Mouse (Mus musculus) left cerebral cortex, adult 18-20 months (tissue): ENCODE data around the gene Stxbp6. TPM values are rescaled to one million over a fixed set of nuclear protein-coding genes. Genes with fewer than 3 reads are reported as not detected.

Experiments used
- DNase-seq, 2 experiments: peaks; one replicate each; pipeline ENCODE4 v3.0.0; 2021 to 2022; ENCODE audit warnings: low spot score in 2 of 2, mixed read lengths in 1 of 2
- total RNA-seq, 2 experiments: library from RNA; stranded (reverse); gene quantifications; 2 replicates each; pipeline ENCODE4 v1.2.3; 2021

The Stxbp6 gene
- total RNA-seq, 2 experiments from 2014 or later = 66.3 to 69.6 TPM

- DNase-seq = no peak
These were observed 151.2 kb downstream of the Stxbp6 start for GRCm38 (mm10) chr12:44923273-44923672.

DNA sequence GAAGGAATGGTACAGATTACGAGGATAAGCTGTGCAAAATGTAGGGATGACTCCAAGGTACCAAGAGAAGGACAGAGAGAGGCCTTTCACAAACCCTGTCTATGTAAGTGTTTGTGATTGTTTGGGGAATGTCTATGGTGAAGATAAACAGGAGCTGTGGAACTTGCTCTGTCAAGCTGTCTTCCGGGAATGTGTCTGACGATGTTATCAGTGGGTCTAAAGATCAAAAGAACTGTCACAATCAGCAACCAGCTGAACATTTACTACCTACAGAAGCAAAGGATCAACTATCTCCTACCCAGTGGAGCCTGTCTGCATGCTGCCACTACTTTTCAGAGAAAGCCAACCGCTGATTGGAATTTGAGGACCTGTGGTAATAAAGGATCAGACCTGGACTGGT is 152.3 kb downstream of the Stxbp6 start:
- DNase-seq = no peak

DNA sequence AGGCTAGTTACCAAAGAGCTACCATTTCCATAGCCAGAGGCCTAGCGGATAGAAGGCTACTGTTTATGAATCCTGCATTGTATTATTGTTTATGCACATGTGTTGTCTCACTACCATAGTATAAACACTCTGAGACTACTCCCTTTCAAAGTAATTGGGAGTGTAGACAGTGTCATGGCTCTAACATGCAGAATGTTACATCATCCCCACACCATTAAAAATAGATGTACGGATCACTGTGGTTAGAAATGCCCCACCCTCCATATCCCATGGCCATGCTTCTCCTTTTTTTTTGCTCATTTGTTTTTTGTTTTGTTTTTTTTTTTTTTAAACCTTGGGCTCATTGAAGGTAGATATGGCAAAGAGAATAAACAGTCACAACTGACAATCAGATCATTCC is 154.9 kb downstream of the Stxbp6 start:
- DNase-seq = no peak

GRCm38 (mm10) chr12:44918929-44919328 is 155.6 kb downstream of the Stxbp6 start:
- no peak for DNase-seq

- DNase-seq = no peak
These were observed 160.7 kb downstream of the Stxbp6 start for GRCm38 (mm10) chr12:44913854-44914253.

GRCm38 (mm10) chr12:44908028-44908702 is 166.3 kb downstream of the Stxbp6 start:
- DNase-seq = no peak

DNA sequence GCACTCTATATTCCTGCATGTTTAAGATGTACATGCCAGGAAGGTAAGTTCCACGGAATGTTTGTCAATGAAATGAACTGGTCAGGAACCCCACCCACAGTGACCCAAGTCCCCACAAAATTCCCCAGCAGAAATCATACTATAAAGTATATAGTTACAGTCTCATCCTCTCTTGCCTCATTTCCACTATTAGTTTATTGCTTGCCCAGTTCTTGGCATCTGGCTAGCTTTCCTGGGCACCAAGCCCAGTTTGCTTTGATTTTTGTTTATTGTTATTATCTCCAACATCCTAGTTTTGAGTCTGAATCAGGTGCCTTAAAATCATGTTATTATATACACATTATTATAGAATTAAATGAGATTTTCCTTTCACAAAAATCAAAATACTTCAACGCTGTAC is 168.5 kb downstream of the Stxbp6 start:
- DNase-seq = no peak

DNA sequence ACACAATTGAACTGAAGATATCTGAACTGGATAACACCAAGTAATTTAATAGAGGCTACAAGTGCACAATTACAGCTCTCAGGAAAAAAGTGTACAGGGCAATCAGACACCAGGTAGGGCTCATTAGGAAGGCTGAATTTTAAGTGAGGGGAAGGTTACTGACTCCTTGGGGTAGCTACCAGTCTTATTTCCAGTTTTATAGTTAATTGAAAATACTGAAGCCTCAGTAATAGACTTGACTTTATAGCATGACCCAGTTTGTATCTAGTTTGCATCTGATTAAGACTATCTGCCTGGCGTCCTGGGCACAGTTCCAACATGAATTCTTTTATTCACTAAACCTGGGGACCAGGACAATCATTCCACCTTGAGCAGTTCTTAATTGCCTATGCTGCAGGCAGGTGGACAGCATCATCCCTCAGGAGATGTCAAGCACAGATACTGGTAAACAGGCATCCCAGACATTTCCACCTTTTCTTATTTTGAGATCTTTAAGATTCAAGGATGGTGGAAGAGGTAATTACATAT is 171.2 kb downstream of the Stxbp6 start:
- DNase-seq = no peak

DNA sequence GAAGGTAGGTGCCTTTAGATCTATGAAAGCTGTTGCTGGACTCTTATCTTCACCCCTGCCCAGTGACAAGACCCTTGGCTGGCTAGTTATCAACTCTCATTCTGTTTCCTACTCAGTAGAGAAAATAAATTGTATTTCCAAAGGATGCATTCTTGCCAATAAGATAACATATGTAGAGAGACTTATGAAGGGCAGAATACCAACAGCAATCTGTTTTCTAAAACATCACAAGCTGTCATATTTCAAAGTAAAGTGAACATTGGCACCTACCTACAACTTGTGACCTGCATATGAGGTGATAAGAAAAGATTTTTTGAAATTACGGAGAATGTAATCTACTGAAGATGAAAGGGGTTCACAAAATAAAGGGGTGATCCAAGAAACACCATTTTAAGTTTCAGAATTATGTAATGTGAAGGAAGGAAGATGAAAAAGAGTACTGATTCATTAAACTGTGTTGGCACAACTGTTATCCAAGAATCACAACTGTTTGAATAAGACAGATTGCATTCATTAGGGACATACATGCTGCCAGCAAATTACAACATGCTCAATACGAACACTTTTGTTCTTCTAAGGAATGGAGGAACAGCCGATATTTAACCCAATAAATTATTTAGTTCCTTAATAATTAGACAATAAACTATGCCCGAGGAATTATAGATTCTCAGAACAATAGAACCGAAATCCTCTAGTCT is 175.2 kb downstream of the Stxbp6 start:
- no peak for DNase-seq

DNA sequence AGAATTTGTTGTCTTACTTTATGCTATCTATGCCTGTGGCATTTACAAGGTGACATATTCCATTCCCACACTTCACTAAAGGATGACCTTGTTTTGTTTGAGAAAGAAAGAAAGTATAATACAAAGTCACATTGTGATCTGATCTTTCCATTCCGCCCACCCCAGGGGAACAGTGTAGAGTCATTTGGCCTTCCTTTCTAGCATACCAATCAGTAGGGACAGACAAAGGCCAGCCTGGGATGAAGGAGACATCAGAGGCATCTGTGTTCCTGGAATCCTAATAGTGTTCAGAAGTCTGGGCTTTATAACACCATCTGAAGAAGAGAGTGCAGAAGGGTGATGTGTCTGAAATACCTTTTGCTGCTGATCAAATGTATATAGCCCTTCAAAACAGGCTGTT is 178.0 kb downstream of the Stxbp6 start:
- no peak for DNase-seq

DNA sequence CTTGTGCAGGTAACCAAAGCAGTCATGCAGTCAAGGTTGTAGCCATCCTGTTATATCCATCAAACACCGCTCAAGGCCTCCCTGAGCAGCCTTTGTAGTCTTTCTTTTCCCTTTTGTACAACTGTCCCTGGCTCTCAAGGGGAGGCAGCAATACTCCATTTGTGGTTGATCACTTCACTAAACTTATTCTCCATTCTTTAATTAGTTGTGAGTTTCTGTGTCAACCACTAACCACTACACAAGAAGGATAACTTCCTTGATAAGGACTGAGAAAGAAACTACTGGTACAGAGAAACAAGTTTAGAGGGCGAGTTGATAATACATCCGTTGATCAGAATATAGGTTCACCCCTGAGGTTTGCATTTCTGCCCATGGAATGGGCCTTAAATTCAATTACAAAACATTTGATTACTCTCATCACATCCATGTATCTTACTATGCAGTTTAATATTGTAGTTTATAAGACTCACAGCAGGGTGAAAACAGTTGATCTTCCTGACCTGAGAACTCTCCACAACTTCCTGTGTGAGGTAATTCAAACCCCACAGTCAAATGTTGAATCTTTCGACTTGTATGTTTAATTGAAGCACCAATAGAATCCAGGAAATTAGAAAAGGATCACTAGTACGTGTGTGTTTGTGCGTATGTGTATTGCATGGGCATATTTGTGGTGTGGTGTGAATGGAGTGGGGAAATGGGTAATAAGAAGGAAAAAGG is 184.7 kb downstream of the Stxbp6 start:
- DNase-seq = no peak

DNA sequence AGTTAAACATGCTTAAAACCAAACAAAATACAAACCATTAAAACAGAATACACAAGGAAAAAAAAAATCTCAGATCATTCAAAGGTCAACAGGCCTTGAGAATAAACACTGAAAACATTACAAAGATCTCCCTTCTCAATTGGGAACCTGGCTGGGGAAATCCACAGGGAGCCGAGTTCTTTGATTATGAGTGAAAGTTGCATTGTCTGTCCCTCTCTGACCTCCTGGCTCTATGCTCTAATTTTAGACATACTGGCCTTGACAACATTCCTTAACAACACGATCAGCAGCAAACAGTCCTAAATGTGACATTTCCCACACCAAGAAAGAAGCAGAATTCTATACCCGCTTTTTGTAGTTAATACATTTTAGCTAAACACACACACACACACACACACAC is 187.7 kb downstream of the Stxbp6 start:
- no peak for DNase-seq

DNA sequence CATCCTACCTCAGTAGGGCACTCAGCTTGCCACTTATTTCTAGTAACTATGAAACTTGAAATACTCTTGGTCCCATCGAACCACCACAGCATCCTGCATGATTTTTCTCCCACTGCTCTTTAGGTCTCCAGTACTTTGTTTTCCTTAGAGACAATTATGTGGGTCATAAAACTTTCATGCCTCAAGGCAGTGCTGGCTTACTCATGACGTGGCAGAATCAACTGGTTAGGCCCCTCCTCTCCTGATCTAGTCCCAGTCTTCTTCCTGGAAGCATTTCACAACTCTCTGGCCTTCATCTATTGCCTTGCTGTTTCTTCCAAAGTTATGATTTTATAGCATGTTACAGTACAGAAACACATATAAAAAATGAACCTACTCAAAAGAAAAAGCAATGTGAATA is 201.8 kb downstream of the Stxbp6 start:
- no peak for DNase-seq

DNA sequence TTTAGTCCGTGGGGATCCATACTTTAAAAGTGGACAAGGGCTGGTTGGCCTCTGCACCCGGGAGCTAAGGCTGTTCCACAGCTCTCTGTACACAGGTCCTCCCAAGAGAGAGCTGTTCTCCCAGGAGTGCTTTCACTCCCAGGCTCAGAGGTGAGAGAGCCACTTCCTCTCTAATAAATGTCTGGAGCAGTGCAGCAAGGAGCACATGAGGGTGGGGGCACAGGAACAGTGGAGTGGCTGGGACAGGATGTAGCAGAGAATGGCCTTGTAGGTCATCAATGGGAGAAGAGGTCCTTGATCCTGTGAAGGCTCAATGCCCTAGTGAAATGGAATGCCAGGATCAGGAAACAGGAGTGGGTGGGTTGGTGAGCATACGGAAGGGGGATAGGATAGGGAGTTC is 209.1 kb downstream of the Stxbp6 start:
- DNase-seq = no peak

- DNase-seq = no peak
These were observed 215.1 kb downstream of the Stxbp6 start for GRCm38 (mm10) chr12:44859454-44859853.

GRCm38 (mm10) chr12:44858110-44858885 is 216.2 kb downstream of the Stxbp6 start:
- DNase-seq = peak; percentile 59 to 77

GRCm38 (mm10) chr12:44852024-44852423 is 222.5 kb downstream of the Stxbp6 start:
- DNase-seq = no peak

DNA sequence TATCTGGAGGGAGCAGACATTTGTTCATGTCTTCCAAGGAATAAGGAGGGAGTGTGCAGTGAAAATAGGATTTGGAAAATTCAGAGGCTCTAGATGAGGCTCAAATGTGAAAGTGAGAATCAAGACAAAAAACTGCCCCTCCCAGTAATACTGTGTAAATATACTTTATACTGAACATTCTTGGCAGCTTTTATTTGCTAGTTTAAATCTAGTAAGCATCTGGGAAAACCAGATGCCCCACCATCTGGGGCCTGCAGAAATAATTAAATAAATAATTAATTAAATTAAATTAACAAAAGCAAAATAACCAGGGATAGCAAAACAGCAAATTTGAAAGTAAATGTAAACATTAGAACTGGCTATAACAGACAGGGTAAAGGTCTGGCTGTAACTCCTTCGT is 224.0 kb downstream of the Stxbp6 start:
- DNase-seq = no peak

GRCm38 (mm10) chr12:44848483-44849221 is 225.9 kb downstream of the Stxbp6 start:
- peak; percentile 33 to 66 for DNase-seq

GRCm38 (mm10) chr12:44840585-44840984 is 233.9 kb downstream of the Stxbp6 start:
- no peak for DNase-seq
